Mouse (Mus musculus) lung, embryonic 15.5 days (tissue): ENCODE measurements around the gene Gm48552. TPM values are rescaled to one million over a fixed set of nuclear protein-coding genes. Genes with fewer than 3 reads are reported as not detected.

ENCODE experiments used
- ATAC-seq: fragments of 200-750 bp; cut with Nextera tagmentation; 2 replicates; pipeline ENCODE4 v1.8.0; 2017; ENCODE audit warnings: moderate number of reproducible peaks, borderline replicate concordance; ENCODE audit not compliant: low FRiP score, low TSS enrichment; ENCODE audit errors: extremely low read depth
- H3K27ac ChIP-seq: fragments of 300-500 bp; sonication (generic); 2 replicates; pipeline ENCODE4 v1.5.1; 2015; ENCODE audit warnings: moderate library complexity, mild to moderate bottlenecking, inconsistent platforms
- H3K27me3 ChIP-seq: fragments of 300-500 bp; sonication (generic); 2 replicates; pipeline ENCODE4 v1.6.1; 2015; ENCODE audit warnings: inconsistent platforms
- H3K36me3 ChIP-seq: fragments of 300-500 bp; sonication (generic); 2 replicates; pipeline ENCODE4 v1.6.1; 2015; ENCODE audit warnings: inconsistent platforms
- H3K4me1 ChIP-seq: fragments of 300-500 bp; sonication (generic); 2 replicates; pipeline ENCODE4 v1.6.1; 2015; ENCODE audit warnings: inconsistent platforms
- H3K4me2 ChIP-seq: fragments of 300-500 bp; sonication (generic); 2 replicates; pipeline ENCODE4 v1.6.1; 2015; ENCODE audit warnings: inconsistent platforms, mild to moderate bottlenecking, moderate library complexity
- H3K4me3 ChIP-seq: fragments of 300-500 bp; sonication (generic); 2 replicates; pipeline ENCODE4 v1.5.1; 2015; ENCODE audit warnings: mild to moderate bottlenecking, inconsistent platforms
- H3K9ac ChIP-seq: fragments of 300-500 bp; sonication (generic); 2 replicates; pipeline ENCODE4 v1.6.1; 2015; ENCODE audit warnings: inconsistent platforms
- H3K9me3 ChIP-seq: fragments of 300-500 bp; sonication (generic); 2 replicates; pipeline ENCODE4 v1.6.1; 2016; ENCODE audit warnings: inconsistent platforms
- WGBS: fragments of 180-500 bp; shearing (Covaris S2); methylation state at CpG from one replicate; pipeline ENCODE4 v1.1.7; 2015; 5-methylcytosine and 5-hydroxymethylcytosine counted together
- polyA plus RNA-seq: library from polyadenylated mRNA; unstranded; fragments of >200 nt; fragmentation: Nextera tagmentation; extraction: Ambion mirVana; gene quantifications from 2 replicates; pipeline ENCODE4 v1.2.1, GENCODE M21; 2015

Gene Gm48552
- polyA plus RNA-seq, 1 experiment from 2014 or later: 2.3 TPM

GRCm38 (mm10) chr10:81392781-81393185, 4.0 kb downstream of the Gm48552 start, which contains the start of gene Smim24:
Gene Smim24 (plus strand): TSS chr10:81393051.
- H3K36me3 ChIP-seq: peaks cover 11% of the 10 kb centered on the region
- no peak for ATAC-seq
- 52% methylated on average over 14 of the region's 14 CpGs for WGBS
- peak within 1 kb of the TSS; percentile 30 for H3K4me3 ChIP-seq
- peaks cover 27% of the 10 kb centered on the region for H3K4me1 ChIP-seq
- H3K9ac ChIP-seq: peak within 1 kb of the TSS; percentile 42
- H3K27me3 ChIP-seq: no peaks in the 10 kb centered on the region
- no peaks in the 10 kb centered on the region for H3K9me3 ChIP-seq
- H3K27ac ChIP-seq: peak within 1 kb of the TSS; percentile 71
- H3K4me2 ChIP-seq: peak within 1 kb of the TSS; percentile 65

DNA sequence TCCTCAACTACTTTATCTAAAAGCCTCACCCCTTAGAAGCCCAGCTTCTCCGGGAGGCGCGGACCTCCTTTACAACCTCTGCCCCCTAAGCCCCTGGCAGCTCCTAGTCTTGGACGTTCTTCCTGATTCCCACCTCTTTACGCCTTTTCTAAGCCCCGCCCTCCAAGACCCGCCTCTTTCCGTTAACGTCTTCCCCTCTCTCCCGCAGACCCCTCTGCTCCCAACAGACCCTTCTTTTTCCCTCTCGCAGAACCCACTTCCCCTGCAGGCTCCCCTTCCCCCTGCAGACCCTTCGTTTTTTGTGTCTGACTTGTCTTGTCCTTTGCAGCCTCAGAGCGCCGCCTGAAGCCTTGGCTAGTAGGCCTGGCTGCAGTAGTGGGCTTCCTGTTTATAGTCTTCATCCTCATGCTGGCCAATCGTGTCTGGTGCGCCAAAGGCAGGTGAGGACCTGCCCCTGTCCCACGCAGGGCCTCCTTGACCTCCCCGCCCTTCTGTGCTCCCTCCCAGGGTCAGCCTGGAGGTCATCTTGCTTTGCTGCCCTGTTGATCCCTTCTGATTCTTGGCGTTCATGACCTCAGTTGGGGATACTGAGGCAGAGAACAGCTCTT, 4.8 kb downstream of the Gm48552 start:
- Histone ChIP-seq H3K4me2 (peak overlapping the region; percentile 65), H3K27me3 (no peaks in the 10 kb centered on the region), H3K9ac (peak overlapping the region; percentile 42), H3K4me3 (peak overlapping the region; percentile 30), H3K4me1 (peaks cover 27% of the 10 kb centered on the region), H3K9me3 (no peaks in the 10 kb centered on the region), H3K27ac (peak overlapping the region; percentile 71), H3K36me3 (peaks cover 7% of the 10 kb centered on the region; the same call in 1 of the 2 replicates)
- no peak for ATAC-seq
- 6% methylated on average over 19 of the region's 19 CpGs for WGBS

GRCm38 (mm10) chr10:81395127-81395526, 6.3 kb downstream of the Gm48552 start:
- no peak for ATAC-seq
- Histone ChIP-seq H3K27ac (no peak overlapping the region), H3K36me3 (peaks cover 16% of the 10 kb centered on the region), H3K9ac (no peak overlapping the region), H3K9me3 (no peaks in the 10 kb centered on the region), H3K27me3 (no peaks in the 10 kb centered on the region), H3K4me1 (peaks cover 19% of the 10 kb centered on the region), H3K4me3 (no peak overlapping the region), H3K4me2 (no peak overlapping the region)
- WGBS: 10% methylated on average over 5 of the region's 5 CpGs

DNA sequence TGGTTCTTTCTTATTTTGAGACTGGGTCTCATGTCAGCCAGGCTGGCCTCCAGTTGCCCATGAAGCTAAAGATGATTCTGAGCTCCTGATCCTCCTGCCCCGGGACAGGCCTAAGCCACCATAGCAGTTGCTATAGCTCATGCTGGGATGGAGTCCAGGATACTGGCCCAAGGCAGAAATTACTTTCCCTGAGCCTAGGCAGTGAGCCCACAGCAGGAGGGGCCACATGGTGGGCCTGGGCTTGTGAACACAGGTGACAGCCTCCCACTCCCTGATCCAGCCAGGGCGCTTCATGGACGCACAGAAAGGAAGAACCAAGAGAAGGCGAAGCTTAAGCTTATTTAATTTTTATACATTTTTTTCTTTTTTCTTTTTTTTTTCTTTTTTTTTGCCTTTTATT, 7.1 kb downstream of the Gm48552 start:
- Histone ChIP-seq H3K4me1 (peaks cover 19% of the 10 kb centered on the region), H3K4me2 (no peak overlapping the region), H3K9me3 (no peaks in the 10 kb centered on the region), H3K9ac (no peak overlapping the region), H3K27me3 (no peaks in the 10 kb centered on the region), H3K36me3 (peaks cover 22% of the 10 kb centered on the region), H3K27ac (no peak overlapping the region), H3K4me3 (no peak overlapping the region)
- 86% methylated on average over 4 of the region's 4 CpGs for WGBS
- ATAC-seq: no peak

DNA sequence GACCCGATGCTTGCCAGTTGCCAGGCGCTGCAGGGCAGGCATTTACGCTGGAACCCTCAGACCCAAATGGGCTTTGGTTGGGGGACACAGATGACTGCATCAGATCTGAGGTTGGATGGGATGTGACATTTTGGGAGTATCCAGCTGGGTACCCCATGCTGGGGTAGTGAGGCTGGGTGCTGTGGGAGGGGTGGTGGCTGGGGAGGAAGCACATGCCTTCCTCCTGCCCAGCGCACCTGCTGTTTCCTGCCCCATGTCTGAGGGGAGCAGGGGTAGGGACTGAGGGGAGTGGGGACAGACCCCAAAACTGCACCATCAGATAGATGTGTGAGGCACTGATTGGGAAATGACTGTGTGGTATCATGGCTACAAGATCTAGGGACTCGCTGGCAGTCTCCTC, 7.9 kb downstream of the Gm48552 start:
- 84% methylated on average over 5 of the region's 5 CpGs for WGBS
- Histone ChIP-seq H3K9me3 (no peaks in the 10 kb centered on the region), H3K36me3 (peaks cover 22% of the 10 kb centered on the region), H3K4me3 (no peak overlapping the region), H3K4me2 (no peak overlapping the region), H3K9ac (no peak overlapping the region), H3K27me3 (no peaks in the 10 kb centered on the region), H3K4me1 (peaks cover 28% of the 10 kb centered on the region), H3K27ac (no peak overlapping the region)
- no peak for ATAC-seq

- no peaks in the 10 kb centered on the region for H3K27me3 ChIP-seq
- H3K4me3 ChIP-seq: no peak overlapping the region
- ATAC-seq: no peak
- 67% methylated on average over 5 of the region's 5 CpGs for WGBS
- H3K9me3 ChIP-seq: no peaks in the 10 kb centered on the region
- H3K9ac ChIP-seq: no peak overlapping the region
- peaks cover 28% of the 10 kb centered on the region for H3K4me1 ChIP-seq
- H3K36me3 ChIP-seq: peaks cover 26% of the 10 kb centered on the region
- H3K27ac ChIP-seq: no peak overlapping the region
- no peak overlapping the region for H3K4me2 ChIP-seq
These were observed 10.5 kb downstream of the Gm48552 start for GRCm38 (mm10) chr10:81399296-81399695.

DNA sequence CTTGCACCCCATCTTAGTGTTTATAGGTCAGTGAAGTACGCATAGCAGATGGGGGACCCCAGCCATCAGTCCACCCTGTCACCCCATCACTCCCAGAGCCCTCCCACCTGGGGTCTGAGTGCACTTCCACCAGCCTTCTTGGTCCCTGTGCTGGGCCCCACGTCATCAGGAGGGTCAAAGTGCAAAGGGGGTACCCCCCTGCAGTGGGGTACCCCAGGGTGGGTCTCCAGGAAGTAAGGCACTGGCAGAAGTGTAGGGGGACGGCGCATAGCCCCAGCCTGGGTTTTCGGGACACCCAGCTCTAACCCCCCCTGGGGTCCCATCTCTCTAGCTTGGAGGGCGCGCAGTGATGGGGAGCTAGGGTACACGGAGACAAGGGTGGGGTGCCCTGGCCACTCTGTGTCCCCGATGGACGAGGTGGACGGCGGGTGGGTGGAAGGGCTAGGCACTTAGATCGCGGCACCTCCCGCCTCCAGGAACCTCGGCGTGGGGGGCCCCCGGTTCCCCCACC, 11.0 kb downstream of the Gm48552 start:
- Histone ChIP-seq H3K27ac (no peak overlapping the region), H3K36me3 (peaks cover 31% of the 10 kb centered on the region)

GRCm38 (mm10) chr10:81400371-81401204, 11.8 kb downstream of the Gm48552 start:
- no peak for ATAC-seq
- Histone ChIP-seq H3K9me3 (no peaks in the 10 kb centered on the region), H3K27ac (no peak overlapping the region), H3K27me3 (no peaks in the 10 kb centered on the region), H3K36me3 (peaks cover 34% of the 10 kb centered on the region), H3K4me1 (peaks cover 35% of the 10 kb centered on the region), H3K4me3 (no peak overlapping the region), H3K9ac (no peak overlapping the region), H3K4me2 (no peak overlapping the region)
- 57% methylated on average over 22 of the region's 22 CpGs for WGBS

More for the DNA sequence above, 11.0 kb downstream of the Gm48552 start:
- Histone ChIP-seq H3K4me1 (peaks cover 33% of the 10 kb centered on the region), H3K9me3 (no peaks in the 10 kb centered on the region), H3K9ac (no peak overlapping the region), H3K4me2 (no peak overlapping the region), H3K4me3 (no peak overlapping the region), H3K27me3 (no peaks in the 10 kb centered on the region)
- no peak for ATAC-seq
- WGBS: 79% methylated on average over 18 of the region's 18 CpGs

- H3K9ac ChIP-seq: no peak overlapping the region
These were observed 12.4 kb downstream of the Gm48552 start for GRCm38 (mm10) chr10:81401205-81401520.

DNA sequence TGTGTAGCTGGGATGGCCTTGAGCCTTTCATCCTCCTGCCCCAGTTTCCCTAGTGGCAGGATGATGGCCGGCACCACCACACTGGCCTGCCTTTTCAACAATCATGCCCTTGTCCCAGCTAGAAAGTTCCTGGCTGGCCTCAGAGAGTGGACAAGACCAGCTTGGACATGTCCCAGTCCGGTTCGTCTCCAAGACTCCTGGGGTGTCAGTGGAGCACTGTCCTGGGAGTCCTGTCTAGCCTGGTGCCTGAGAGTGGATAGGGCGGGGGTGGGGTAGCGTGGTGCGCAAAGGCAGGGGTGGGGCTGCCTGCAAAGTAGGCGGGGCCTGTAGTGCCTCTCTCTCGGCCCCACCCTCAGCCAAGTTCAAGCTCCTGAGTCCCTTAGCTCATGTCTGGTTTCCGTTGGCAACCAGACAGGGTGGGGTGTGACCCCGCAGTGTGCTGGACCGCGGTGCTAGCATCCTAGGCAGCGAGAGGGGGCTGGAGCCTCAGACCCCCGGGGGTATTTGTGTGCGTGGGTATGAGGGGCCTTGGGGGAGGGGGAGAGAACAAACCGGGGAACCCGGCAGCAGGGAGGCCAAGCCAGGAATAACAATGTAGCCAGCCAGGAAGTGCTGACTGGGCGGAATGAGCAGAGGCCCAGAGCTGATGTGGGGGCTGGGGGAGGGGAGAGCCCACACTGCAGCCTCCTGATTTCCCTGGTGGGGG, 12.9 kb downstream of the Gm48552 start:
- Histone ChIP-seq H3K27ac (peak overlapping the region; percentile 87), H3K4me2 (peak overlapping the region; percentile 44), H3K27me3 (no peaks in the 10 kb centered on the region), H3K4me1 (peaks cover 35% of the 10 kb centered on the region), H3K9me3 (no peaks in the 10 kb centered on the region), H3K4me3 (peak overlapping the region; percentile 22), H3K9ac (no peak overlapping the region), H3K36me3 (peaks cover 43% of the 10 kb centered on the region)
- WGBS: 5% methylated on average over 18 of the region's 18 CpGs
- peak; percentile 80 for ATAC-seq

More at GRCm38 (mm10) chr10:81401205-81401520, 12.4 kb downstream of the Gm48552 start:
- Histone ChIP-seq H3K36me3 (peaks cover 39% of the 10 kb centered on the region), H3K27me3 (no peaks in the 10 kb centered on the region), H3K4me2 (no peak overlapping the region; the same call in 1 of the 2 replicates), H3K27ac (peak overlapping the region; percentile 87), H3K9me3 (no peaks in the 10 kb centered on the region), H3K4me3 (no peak overlapping the region), H3K4me1 (peaks cover 35% of the 10 kb centered on the region)
- WGBS: 33% methylated on average over 10 of the region's 10 CpGs
- ATAC-seq: no peak

DNA sequence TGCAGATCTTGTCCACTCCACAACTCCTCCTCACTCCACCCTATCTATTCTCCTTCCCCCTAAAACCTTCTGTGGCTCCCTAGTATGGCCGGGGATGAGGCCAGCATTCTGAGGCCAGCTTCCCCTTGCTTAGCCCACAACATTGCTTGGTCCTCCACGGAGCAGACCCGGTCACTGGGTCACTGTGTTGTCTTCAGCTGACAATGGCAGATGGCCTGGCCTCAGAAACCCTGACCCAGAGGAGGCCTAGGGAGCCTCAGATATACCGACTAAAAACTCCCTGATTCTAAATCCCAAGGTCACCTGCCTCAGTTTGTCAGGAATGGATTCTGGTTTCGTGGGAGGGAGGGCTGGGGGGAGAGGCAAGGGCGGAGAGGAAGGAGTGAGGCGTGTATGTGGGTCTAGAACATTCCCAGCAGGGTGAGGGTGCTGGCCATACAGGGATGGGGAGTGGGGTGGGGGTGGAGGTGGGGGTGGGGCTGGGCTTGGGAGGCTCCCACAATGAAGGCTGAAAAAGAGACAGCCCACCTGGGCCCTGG, 13.5 kb downstream of the Gm48552 start:
- Histone ChIP-seq H3K4me1 (peaks cover 41% of the 10 kb centered on the region), H3K9ac (no peak overlapping the region), H3K27me3 (no peaks in the 10 kb centered on the region), H3K9me3 (no peaks in the 10 kb centered on the region), H3K4me3 (no peak overlapping the region), H3K36me3 (peaks cover 50% of the 10 kb centered on the region), H3K27ac (peak overlapping the region; percentile 87), H3K4me2 (peak overlapping the region; percentile 44)
- WGBS: 22% methylated on average over 7 of the region's 7 CpGs
- no peak for ATAC-seq
